11 mouse cellular contexts compared by ENCODE assay signal in the genomic region with DNA sequence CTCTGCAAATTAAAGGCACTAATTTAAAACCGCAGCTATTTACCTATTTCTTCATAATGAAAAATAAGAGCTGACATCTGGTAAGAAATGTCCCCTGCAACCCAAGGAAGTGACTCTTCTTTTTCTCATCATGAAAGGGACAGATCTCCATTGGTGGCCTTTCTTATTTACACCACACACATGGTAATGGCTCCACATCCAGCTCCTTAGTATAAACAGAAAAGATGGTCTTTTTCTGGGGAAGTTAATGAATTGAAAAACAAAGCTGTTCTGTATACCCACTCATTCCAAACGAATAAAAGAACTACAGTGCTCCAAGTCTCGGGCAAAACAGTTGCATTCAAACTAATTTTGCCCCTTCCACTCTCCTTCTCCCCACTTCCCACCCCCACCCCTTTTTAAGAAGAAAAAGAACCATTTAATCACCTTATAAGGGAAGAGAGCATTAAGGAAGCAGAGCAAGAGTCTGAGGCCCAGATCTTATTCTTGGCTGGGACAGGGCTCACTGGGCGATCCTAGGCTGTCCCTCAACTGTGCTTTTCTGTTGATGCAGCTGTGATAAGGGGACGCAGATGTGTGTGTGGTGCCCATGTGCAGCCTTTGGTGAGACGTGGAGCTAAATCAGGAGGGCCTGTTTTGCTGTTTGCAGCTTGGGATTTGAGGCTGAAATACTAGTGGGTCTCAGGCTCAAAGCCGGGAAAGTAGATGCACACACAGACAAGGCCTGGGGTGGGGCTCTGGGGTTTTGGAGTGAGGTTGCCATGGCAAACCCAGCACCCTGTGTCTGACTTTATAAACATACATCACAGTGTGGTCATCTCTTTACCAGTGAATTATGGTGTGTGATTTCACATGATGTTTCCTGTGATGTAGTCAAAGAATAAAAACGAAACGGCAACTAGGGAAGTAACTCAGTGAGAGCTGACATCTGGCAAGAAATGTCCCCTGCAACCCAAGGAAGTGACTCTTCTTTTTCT.
DNase-seq lines count a peak whose midpoint lies in the region; ATAC-seq lines count a peak whose summit lies in the region.
"Had no signal": no experiment of that assay in that cellular context is flagged by ENCODE, and none has a peak within 500 bp of the region (broad histone marks: within the 10 kb centered on the region; RNA-seq: fewer than 3 reads in every experiment).

No protein-coding gene starts in this region.

- no peak overlapping the region for H3K9ac ChIP-seq in kidney, embryonic 14.5 days (ENCODE audit: low read depth, low read length)
- no peak overlapping the region for H3K9ac ChIP-seq in intestine, embryonic 15.5 days
- H3K9ac ChIP-seq in neural tube, embryonic 12.5 days, result no peak overlapping the region
- H3K9ac ChIP-seq: forebrain, embryonic 13.5 days had no signal

- whole genome bisulfite sequencing in kidney, embryonic 14.5 days, result 30% methylated on average over 9 of the region's 9 CpGs
- 29% methylated on average over 9 of the region's 9 CpGs for WGBS in intestine, embryonic 15.5 days
- WGBS in neural tube, embryonic 12.5 days, result 36% methylated on average over 9 of the region's 9 CpGs

- no peak for DNase-seq in kidney, postnatal 10 days
- peak; percentile 9 for DNase-seq in T-cell, adult 2 months (ENCODE audit: low spot score)
- DNase-seq in heart, postnatal 25 days (ENCODE audit: low spot score), result no peak
- no peak for DNase-seq in adrenal gland, postnatal 36 days
- DNase-seq in left cerebral cortex, postnatal 4 days, result no peak

- H3K36me3 ChIP-seq in kidney, embryonic 14.5 days (ENCODE audit: control insufficient read depth, insufficient read depth, low read length), result no peaks in the 10 kb centered on the region
- no peaks in the 10 kb centered on the region for H3K36me3 ChIP-seq in intestine, embryonic 15.5 days
- H3K36me3 ChIP-seq in neural tube, embryonic 12.5 days, result no peaks in the 10 kb centered on the region
- H3K36me3 ChIP-seq: G1E had no signal

- H3K27ac ChIP-seq in kidney, embryonic 14.5 days (ENCODE audit: low read depth, low read length), result peak overlapping the region; percentile 47; the same call in 1 of the 2 replicates
- peak overlapping the region; percentile 87 for H3K27ac ChIP-seq in intestine, embryonic 15.5 days
- no peak overlapping the region for H3K27ac ChIP-seq in neural tube, embryonic 12.5 days
- H3K27ac ChIP-seq: forebrain, embryonic 13.5 days had no signal

- H3K4me1 ChIP-seq in kidney, embryonic 14.5 days (ENCODE audit: control insufficient read depth, insufficient read depth, low read length), result peaks cover 4% of the 10 kb centered on the region; the same call in 1 of the 2 replicates
- H3K4me1 ChIP-seq in intestine, embryonic 15.5 days (replicated peaks), result peaks cover 5% of the 10 kb centered on the region; the same call in 1 of the 2 replicates
- H3K4me1 ChIP-seq in neural tube, embryonic 12.5 days, result peaks cover 11% of the 10 kb centered on the region; the same call in 1 of the 2 replicates

- intact Hi-C loops in heart, postnatal 25 days (cut with DNase I), result no loop called here
- intact Hi-C loops in left cerebral cortex, postnatal 4 days (cut with DNase I), result no loop called here

- H3K27me3 ChIP-seq in kidney, embryonic 14.5 days (ENCODE audit: control insufficient read depth, insufficient read depth, low read length), result no peaks in the 10 kb centered on the region
- no peaks in the 10 kb centered on the region for H3K27me3 ChIP-seq in intestine, embryonic 15.5 days (replicated peaks)
- H3K27me3 ChIP-seq in neural tube, embryonic 12.5 days (replicated peaks), result no peaks in the 10 kb centered on the region

- H3K4me3 ChIP-seq in kidney, embryonic 14.5 days (ENCODE audit: low read length), result no peak overlapping the region
- no peak overlapping the region for H3K4me3 ChIP-seq in intestine, embryonic 15.5 days (replicated peaks)
- H3K4me3 ChIP-seq in neural tube, embryonic 12.5 days, result no peak overlapping the region
- H3K4me3 ChIP-seq: forebrain, embryonic 13.5 days had no signal

- H3K9me3 ChIP-seq in kidney, embryonic 14.5 days (ENCODE audit: control insufficient read depth, low read length), result no peaks in the 10 kb centered on the region
- no peaks in the 10 kb centered on the region for H3K9me3 ChIP-seq in intestine, embryonic 15.5 days
- no peaks in the 10 kb centered on the region for H3K9me3 ChIP-seq in neural tube, embryonic 12.5 days
- H3K9me3 ChIP-seq: forebrain, embryonic 13.5 days; G1E had no signal

- ATAC-seq in kidney, embryonic 14.5 days (ENCODE audit: low FRiP score, low TSS enrichment), result no peak
- peak; percentile 47 for ATAC-seq in intestine, embryonic 15.5 days
- 0 out of 2 replicates have a peak, but pooled peaks have one; percentile 69 for ATAC-seq in neural tube, embryonic 12.5 days (ENCODE audit: low FRiP score, low read depth)
- ATAC-seq: forebrain, embryonic 13.5 days; inflammation-experienced regulatory T-cells, adult 6 months had no signal

- H3K4me2 ChIP-seq in kidney, embryonic 14.5 days (replicated peaks; ENCODE audit: low read depth, low read length), result no peak overlapping the region
- no peak overlapping the region for H3K4me2 ChIP-seq in intestine, embryonic 15.5 days (replicated peaks)
- H3K4me2 ChIP-seq in neural tube, embryonic 12.5 days (replicated peaks), result no peak overlapping the region
- H3K4me2 ChIP-seq: forebrain, embryonic 13.5 days had no signal
